Mouse (Mus musculus) adrenal gland, postnatal 14 days (tissue): ENCODE measurements around the gene Spen. TPM values are rescaled to one million over a fixed set of nuclear protein-coding genes. Genes with fewer than 3 reads are reported as not detected.
A peak's percentile ranks its signal among the peaks of the same experiment; 100 is the strongest.

Source experiments
- DNase-seq: peaks from one replicate; pipeline ENCODE4 v3.0.0; 2021; ENCODE audit warnings: mixed read lengths
- total RNA-seq: library from RNA; stranded (reverse); gene quantifications from 2 replicates; pipeline ENCODE4 v1.2.3, GENCODE M21; 2021

Spen gene
- total RNA-seq, 1 experiment from 2014 or later: 50.2 TPM

DNA sequence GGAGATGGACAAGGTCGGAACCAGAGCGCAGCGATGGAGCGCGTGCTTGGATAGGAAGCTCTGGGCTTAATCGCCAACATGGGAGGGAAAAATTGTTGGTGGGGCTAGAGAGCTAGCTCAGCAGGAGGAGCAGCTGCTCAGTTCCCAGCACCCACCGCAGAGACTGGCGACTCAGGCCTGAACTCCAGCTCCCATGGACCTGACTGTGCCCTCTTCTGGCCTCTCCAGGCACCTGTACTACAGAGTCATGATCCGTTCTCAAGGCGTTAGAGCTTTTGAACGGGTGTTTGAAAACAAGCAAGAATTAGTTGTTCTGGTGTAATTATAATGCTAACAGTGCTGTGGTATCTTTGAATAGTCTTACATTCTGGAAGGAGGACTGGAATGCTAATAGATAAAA lies 9.5 kb downstream of the Spen start:
- peak; percentile 40 for DNase-seq

DNA sequence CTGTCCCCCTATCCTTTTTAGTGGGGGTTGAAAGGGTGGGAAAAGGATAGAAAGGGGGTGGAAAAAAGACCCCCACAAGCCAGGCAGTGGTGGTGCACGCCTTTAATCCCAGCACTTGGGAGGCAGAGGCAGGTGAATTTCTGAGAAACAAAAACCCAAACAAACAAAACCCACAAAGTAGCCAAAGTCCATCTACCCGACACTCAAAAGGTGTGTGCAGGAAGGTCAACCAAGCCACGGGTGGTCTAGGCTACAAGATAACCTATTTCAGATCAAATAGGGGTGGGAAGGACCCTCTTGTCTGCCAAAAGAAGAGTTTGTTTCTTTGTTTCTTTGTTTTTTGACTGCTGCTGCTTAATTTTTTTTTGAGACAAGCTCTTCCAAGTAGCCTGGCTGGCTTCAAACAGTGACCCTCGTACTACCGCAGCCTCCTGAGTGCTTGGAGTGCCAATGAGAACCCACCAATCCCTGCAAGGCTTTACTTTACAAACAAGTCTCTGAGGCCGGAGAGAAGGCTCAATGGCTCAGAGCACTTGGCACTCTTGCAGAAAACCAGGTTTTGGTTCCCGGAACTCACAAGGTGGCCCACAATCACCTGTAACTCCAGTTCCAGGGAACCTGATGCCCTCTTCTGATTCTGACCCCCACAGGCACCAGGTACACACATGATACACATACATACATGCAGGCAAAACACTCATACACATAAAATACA lies 11.3 kb downstream of the Spen start:
- no peak for DNase-seq

DNA sequence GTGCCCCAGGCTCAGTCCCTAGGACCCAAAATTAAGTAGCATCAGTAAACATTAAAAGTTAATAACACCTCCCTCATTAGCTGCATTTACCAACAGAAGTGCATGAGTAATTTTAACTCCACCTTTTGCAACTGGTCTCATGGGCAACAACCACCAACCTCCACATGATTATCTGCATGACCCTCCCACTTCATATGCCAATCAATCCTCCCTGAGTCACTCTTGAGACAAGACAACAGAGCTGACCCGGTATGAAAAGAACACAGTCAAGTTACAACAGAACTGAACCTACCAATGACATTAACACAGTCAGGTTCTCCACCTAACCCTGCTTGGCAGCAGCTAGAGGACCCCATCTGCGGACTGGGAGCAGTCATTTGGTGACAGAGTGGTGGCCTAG lies 12.5 kb downstream of the Spen start:
- peak; percentile 49 for DNase-seq

DNA sequence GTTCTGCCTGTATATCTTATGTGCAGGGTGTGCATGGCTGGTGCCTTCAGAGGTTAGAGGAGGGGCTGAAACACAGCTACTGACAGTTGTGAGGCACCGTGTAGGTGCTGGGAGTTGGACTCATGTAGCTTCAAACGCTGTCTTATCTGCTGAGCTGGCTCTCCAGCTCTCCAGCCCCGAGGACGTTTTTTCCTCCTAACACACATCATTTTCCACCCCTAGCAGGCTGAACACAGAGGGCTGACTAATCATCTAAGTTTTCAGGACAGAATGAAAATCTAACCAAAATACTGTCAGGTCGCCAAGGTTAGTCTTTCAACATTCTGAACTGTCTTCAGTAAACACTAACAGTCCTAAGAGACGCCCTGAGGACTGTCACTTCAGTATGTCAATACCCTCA lies 13.7 kb downstream of the Spen start:
- DNase-seq: peak; percentile 58

GRCm38 (mm10) chr4:141523128-141523527 lies 15.3 kb downstream of the Spen start:
- DNase-seq: no peak

DNA sequence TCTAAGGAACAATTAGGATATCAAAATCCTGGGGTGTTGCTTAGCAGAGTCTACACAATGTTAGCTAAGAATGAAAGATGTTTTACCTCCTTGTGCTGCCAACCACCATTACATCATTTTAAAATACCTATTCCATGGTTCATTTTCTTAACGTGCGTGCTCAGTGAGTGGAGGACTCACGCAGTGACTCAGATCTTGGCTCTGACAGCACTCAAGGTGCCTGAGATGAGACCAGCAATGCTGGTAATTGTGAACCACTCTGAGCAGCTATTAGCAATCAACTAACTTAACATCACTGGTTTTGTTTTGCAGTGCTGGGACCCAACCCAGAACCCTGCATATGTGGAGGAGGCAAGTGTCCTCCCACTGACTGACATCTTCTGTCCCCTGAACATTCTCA lies 20.0 kb downstream of the Spen start:
- peak; percentile 29 for DNase-seq

- peak; percentile 61 for DNase-seq
Observed at GRCm38 (mm10) chr4:141514179-141514641, 24.2 kb downstream of the Spen start.

- DNase-seq: no peak
Observed at GRCm38 (mm10) chr4:141512145-141512544, 26.3 kb downstream of the Spen start.

DNA sequence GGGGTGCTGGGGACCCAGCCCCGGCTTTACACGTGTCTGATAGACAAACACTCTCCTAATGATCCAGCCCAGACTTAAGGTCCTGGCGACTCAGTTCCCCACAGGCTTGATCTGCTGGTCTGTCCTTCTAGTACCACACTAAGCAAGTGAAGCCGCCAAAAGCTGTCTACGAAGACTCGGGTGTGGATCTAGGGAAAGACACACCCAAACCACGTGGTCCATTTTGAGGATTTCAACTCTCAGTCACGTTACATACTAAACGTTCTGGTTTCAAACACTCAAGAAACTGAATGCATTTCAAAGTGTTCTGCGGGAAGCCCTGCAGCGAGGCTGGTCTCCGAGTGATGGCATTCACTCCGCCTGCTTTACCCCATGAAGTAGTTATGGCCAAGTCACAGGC lies 27.9 kb downstream of the Spen start:
- DNase-seq: no peak

GRCm38 (mm10) chr4:141506893-141507292 lies 31.5 kb downstream of the Spen start:
- DNase-seq: peak; percentile 69

DNA sequence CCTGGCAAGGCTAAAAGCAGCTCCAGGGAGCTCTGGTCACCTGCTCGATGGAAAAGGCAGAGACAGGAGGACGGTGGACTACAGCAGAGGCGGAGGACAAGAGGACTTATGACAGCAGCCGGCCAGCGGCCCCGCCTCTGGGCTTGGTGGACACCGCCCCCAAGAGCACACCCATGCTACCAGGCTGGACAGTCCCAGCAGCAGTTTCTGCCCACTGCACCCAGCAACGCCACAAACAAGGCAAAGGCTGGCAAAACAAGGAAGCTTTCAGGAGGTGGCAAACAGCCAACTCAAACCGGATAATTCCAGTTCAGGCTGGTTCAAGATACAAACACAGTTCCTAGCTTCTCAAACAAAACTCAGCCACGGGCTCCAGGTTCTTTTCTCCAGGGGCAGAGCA lies 32.0 kb downstream of the Spen start:
- DNase-seq: peak; percentile 89

- DNase-seq: no peak
Observed at GRCm38 (mm10) chr4:141505810-141506209, 32.6 kb downstream of the Spen start.

DNA sequence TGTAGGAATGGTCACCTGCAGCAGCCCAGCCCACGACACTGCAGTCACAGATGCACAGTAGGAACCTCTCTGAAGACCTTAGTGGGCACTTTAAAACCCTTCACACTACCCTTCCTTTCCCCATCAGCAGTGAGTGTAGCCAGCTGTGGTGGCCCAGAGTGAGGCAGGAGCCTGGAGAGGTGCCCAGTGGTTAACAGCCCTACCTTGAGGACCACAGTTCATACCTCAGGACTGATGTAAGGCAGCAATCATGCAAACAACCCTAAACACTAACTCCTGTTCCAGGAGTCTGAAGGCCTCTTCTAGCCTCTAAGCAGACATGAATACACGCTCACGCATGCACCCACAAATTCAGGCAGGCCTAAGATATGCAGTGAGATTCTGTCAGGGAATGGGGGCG lies 33.9 kb downstream of the Spen start:
- DNase-seq: no peak

GRCm38 (mm10) chr4:141502723-141503122 lies 35.7 kb downstream of the Spen start:
- no peak for DNase-seq

DNA sequence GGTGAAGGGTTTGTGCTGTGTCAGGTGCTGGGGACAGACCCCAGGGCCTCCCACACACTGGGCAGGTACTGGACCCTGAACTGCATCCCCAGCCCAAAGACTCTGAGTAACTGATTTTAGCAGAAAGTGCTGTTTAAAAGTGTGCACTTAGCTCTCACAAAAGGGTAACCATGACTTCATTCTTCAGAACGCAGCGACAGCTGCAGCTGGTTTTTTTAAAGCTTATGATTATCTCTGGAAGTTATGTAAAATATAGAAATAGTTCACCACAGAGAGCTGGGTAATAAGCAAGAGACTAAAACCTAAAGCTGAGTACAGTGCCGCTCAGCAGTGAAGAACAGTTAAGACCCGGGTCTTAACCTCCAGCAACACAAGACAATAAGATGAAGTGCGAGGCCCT lies 37.3 kb downstream of the Spen start:
- DNase-seq: no peak

GRCm38 (mm10) chr4:141500637-141501036 lies 37.8 kb downstream of the Spen start:
- DNase-seq: no peak

DNA sequence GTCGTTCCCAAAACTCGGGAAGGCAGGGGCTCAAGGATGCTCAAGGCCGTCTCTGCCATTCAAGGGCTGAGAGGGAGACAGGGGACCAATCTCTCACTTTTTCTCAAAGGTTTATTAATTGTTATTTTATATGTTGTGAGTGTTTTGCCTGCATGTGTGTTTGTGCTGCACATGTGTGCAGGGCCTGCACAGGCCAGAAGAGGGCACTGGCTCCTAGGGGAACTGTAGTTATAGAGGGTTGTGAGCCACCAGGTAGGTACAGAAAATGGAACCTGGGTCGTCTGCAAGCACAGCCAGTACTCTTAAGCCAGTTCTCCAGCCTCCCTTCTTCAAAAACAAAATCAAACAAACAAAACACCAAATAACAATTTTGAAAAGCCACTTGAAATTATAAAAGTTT lies 49.7 kb downstream of the Spen start:
- DNase-seq: peak; percentile 62

DNA sequence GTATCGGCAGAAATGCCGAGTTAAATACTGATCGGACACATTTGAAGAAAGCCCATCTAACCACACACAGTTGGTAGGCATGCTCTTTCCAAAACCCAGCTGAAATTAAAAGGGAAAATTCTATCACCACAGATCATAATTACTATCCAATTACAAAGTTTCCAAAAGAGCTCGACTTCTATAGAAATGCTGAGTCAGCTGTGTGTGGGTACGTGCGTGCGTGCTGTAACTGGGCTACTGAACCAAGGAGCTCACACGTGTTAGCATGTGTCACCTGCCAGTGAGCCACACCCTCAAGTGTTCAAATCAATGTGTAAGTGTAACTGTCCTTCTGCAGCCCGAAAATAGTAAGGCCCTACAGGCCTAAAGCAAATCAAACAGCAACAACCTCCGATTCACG lies 50.8 kb downstream of the Spen start:
- no peak for DNase-seq

- no peak for DNase-seq
Observed at GRCm38 (mm10) chr4:141484071-141484470, 54.3 kb downstream of the Spen start.

GRCm38 (mm10) chr4:141479411-141479810 lies 59.0 kb downstream of the Spen start:
- DNase-seq: no peak

DNA sequence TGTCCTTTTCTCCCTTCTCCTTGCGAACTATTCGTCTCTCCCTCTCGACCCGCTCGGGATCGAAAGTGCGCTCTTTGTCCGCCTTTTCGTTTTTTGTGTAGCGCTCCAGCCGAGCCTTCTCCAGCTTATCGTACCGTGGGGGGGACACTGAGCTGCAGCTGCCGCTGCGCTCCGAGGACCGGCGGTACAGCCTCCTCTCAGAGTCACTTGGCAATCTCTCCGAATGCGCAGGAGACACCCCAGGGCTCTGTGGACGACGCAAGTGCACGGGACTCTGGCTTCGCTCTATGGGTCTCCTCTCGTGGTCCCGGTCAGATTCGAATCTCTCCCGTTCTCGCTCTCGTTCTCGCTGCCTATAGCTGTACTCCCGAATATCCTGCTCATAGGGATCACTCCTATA lies 59.6 kb downstream of the Spen start:
- DNase-seq: no peak

GRCm38 (mm10) chr4:141478225-141478624 lies 60.2 kb downstream of the Spen start:
- DNase-seq: peak; percentile 67

DNA sequence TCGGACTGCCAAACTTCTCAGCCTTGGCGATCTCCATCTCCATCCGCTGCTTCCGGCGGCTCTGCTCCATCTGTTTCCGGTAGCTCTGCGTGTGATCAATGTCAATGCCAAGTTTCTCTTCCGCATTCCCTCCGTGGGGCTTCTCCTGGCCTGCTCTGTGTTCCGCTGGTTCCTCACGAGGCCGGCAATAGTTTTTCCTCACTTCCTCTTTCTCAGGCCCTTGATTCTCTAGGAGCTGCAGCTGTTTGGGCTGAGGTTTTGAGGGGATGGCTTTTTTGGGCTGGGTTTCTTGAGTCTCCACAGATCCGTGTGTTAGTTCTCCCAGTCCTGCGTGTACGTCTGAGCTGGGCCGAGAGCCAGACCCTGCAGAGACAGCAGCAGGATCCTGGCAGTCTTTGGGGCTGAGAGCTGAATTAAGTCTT lies 60.7 kb downstream of the Spen start:
- no peak for DNase-seq

DNA sequence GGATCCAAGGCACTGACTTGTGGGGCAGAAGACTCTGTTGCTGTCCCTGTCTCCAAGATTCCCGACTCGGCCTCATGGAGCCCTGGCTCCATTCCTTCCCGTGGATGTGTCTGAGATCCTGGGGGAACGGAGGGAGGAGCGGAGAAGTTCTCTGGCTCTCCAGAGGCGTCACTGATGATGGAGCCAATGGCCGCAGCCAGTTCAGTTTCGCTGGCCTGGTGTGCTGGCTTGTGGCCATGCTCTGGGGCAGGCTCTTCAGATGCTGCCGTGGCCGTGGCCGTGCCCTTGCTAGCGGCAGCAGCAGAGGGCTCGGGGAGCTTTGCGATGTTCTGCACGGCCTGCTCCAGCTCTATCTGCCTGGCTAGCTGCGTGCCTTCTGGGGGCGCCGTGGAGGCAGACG lies 64.0 kb downstream of the Spen start:
- no peak for DNase-seq
